Mouse (Mus musculus): Measurements from ENCODE around the gene D7Ertd443e. TPM values are rescaled to one million over a fixed set of nuclear protein-coding genes. Genes with fewer than 3 reads are reported as not detected.
A peak's percentile ranks its signal among the peaks of the same experiment; 100 is the strongest.

The D7Ertd443e gene
- total and polyA plus RNA-seq, 3 experiments: not detected

DNA sequence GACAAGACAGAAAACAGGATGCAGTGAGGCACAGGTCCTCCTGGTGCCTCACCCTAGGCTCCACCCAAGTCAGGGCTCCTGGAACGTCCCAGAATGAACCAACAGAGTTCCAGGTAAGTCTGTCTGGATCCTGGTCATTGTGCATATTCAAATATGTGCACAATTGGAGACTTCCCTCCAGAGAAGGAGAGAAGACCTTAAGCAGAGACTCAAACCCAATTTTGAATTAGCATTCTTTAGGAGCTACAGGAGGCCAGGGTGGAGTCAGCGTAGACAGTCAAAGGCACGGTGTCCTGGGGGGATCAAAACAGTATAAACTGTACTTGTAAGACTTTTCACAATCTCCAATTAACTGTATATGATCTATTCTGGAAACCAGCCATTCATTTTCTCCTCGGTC is 113.0 kb downstream of the D7Ertd443e start:
- Histone ChIP-seq H3K36me3 (ENCODE audit: control insufficient read depth in 1 of 2, insufficient read depth in 2 of 2, low read length in 2 of 2) (no peaks in the 10 kb centered on the region), H3K4me1 (ENCODE audit: control insufficient read depth in 1 of 2, insufficient read depth in 2 of 2, low read length in 2 of 2) (no peaks in the 10 kb centered on the region), H3K27me3 (ENCODE audit: control insufficient read depth in 1 of 2, insufficient read depth in 2 of 2, low read length in 2 of 2) (no peaks in the 10 kb centered on the region), H3K9ac (ENCODE audit: control insufficient read depth, low read depth, low read length, poor library complexity, severe bottlenecking) (no peak overlapping the region), H3K9me3 (replicated peaks; ENCODE audit: insufficient read depth, low read length) (no peaks in the 10 kb centered on the region), H3K79me2 (ENCODE audit: control insufficient read depth, insufficient read depth, low read length, poor library complexity) (no peaks in the 10 kb centered on the region), H3K4me3 (ENCODE audit: control insufficient read depth in 1 of 2, insufficient read depth in 1 of 2, low read depth in 2 of 2, low read length in 2 of 2) (no peak overlapping the region), H3K27ac (ENCODE audit: control insufficient read depth, low read depth, low read length) (no peak overlapping the region)
- TF ChIP-seq JUND (IDR thresholded peaks at IDR 0.05; ENCODE audit: low read depth, low read length): no peak
- no peak for DNase-seq (ENCODE audit: low read depth, low spot score)

- H3K27ac ChIP-seq (ENCODE audit: control insufficient read depth, low read depth, low read length): no peak overlapping the region
- no peak for DNase-seq (ENCODE audit: low read depth, low spot score)
- H3K79me2 ChIP-seq (ENCODE audit: control insufficient read depth, insufficient read depth, low read length, poor library complexity): no peaks in the 10 kb centered on the region
- H3K9ac ChIP-seq (ENCODE audit: control insufficient read depth, low read depth, low read length, poor library complexity, severe bottlenecking): no peak overlapping the region
- H3K4me3 ChIP-seq (ENCODE audit: control insufficient read depth in 1 of 2, insufficient read depth in 1 of 2, low read depth in 2 of 2, low read length in 2 of 2): no peak overlapping the region
- H3K27me3 ChIP-seq (ENCODE audit: control insufficient read depth in 1 of 2, insufficient read depth in 2 of 2, low read length in 2 of 2): no peaks in the 10 kb centered on the region
- TF ChIP-seq ZNF384 (IDR thresholded peaks at IDR 0.05; ENCODE audit: low read depth, low read length) (no peak), POLR2A (IDR thresholded peaks at IDR 0.05; ENCODE audit: control insufficient read depth in 1 of 2, insufficient read depth in 1 of 2, low read depth in 1 of 2, low read length in 2 of 2, poor library complexity in 1 of 2) (no peak)
- H3K4me1 ChIP-seq (ENCODE audit: control insufficient read depth in 1 of 2, insufficient read depth in 2 of 2, low read length in 2 of 2): no peaks in the 10 kb centered on the region
- H3K9me3 ChIP-seq (replicated peaks; ENCODE audit: insufficient read depth, low read length): no peaks in the 10 kb centered on the region
- no peaks in the 10 kb centered on the region for H3K36me3 ChIP-seq (ENCODE audit: control insufficient read depth in 1 of 2, insufficient read depth in 2 of 2, low read length in 2 of 2)
These were observed 119.7 kb downstream of the D7Ertd443e start for GRCm38 (mm10) chr7:134265783-134266182.

DNA sequence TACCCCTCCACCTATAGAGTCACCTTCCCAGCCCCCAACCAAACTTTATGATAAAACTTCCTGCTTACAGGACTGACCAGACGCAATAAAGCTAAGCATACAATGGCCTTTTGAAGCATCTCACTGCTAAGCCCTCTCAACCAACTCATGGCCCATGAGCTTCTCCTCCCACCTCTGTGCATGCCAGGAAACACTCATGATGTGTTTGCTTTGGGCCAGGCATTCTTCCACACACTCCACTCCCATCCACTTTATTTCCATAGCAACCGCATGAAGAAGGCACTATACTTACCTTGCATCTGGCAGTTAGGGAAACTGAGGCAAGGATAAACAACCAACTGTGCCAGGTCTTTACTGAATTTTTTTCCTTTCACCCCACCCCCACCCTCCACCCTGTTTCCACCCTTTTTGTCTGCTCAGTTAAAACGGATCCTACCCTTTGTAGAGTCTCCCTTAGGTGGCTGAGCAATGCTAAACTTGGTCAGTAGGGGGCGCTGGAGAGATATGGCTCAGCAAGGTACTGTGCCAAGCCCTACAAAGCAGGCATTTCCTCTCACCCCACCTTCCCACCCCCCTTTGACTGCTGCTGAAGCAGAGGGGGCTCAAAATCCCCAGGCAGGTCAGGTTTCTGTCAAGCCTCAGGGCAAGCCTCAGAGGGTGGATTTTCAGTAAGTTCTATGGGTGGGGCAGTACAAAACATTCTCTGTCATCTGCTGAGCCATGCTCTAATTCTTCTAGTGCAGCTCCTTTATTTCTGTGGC is 122.1 kb downstream of the D7Ertd443e start:
- Histone ChIP-seq H3K27ac (ENCODE audit: control insufficient read depth, low read depth, low read length) (no peak overlapping the region), H3K27me3 (ENCODE audit: control insufficient read depth in 1 of 2, insufficient read depth in 2 of 2, low read length in 2 of 2) (no peaks in the 10 kb centered on the region), H3K4me1 (ENCODE audit: control insufficient read depth in 1 of 2, insufficient read depth in 2 of 2, low read length in 2 of 2) (no peaks in the 10 kb centered on the region), H3K9me3 (replicated peaks; ENCODE audit: insufficient read depth, low read length) (no peaks in the 10 kb centered on the region), H3K36me3 (ENCODE audit: control insufficient read depth in 1 of 2, insufficient read depth in 2 of 2, low read length in 2 of 2) (no peaks in the 10 kb centered on the region), H3K4me3 (ENCODE audit: control insufficient read depth in 1 of 2, insufficient read depth in 1 of 2, low read depth in 2 of 2, low read length in 2 of 2) (no peak overlapping the region), H3K9ac (ENCODE audit: control insufficient read depth, low read depth, low read length, poor library complexity, severe bottlenecking) (no peak overlapping the region), H3K79me2 (ENCODE audit: control insufficient read depth, insufficient read depth, low read length, poor library complexity) (no peaks in the 10 kb centered on the region)
- TF ChIP-seq NRF1 (IDR thresholded peaks at IDR 0.05; ENCODE audit: insufficient read depth, low read depth, low read length, poor library complexity, severe bottlenecking) (no peak), CTCF (IDR thresholded peaks at IDR 0.05 in 2 of 3, conservative IDR thresholded peaks at IDR 0.05 in 1 of 3; ENCODE audit: control insufficient read depth in 1 of 3, insufficient read depth in 1 of 3, low read depth in 2 of 3, low read length in 3 of 3, poor library complexity in 1 of 3, severe bottlenecking in 1 of 3) (peak; percentile 7 to 26 (median 23); a peak in 3 of 6 replicates), USF2 (IDR thresholded peaks at IDR 0.05; ENCODE audit: borderline replicate concordance in 1 of 2, insufficient read depth in 1 of 2, low read depth in 1 of 2, low read length in 2 of 2) (no peak)
- DNase-seq (ENCODE audit: low read depth, low spot score): no peak

Data from MEL (cell line).